Mouse (Mus musculus): ENCODE measurements around the gene Gcnt3. TPM values are rescaled to one million over a fixed set of nuclear protein-coding genes. Genes with fewer than 3 reads are reported as not detected.
"Not testable (repeated sequence)": the region's sequence is repeated elsewhere in the genome, so short reads cannot be mapped to it uniquely, and the experiment has no call there.

Gcnt3 gene
- polyA plus RNA-seq, 1 experiment from 2014 or later, result not detected

DNA sequence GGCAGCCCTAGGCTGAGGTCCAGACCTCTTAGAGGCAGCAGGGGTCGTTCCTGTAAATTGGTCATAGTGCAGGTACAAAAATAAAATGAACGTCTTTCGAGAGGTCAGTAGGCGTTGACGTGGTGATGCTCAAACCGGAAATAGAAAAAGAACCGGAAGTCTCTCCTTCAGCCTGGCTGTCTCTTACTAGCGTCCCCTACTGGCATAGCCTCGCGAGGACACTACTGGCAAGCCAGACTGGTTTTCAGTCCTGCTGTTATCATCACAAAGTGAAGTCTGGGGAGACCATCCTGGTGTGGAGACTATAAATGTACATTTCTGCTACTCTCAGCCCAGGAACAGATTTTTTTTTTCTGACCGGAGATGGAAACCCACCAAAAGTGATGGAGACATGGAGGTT is 2.7 kb upstream of the Gcnt3 start:
- no peaks in the 10 kb centered on the region for H3K4me1 ChIP-seq (replicated peaks)
- no peak for ATAC-seq

DNA sequence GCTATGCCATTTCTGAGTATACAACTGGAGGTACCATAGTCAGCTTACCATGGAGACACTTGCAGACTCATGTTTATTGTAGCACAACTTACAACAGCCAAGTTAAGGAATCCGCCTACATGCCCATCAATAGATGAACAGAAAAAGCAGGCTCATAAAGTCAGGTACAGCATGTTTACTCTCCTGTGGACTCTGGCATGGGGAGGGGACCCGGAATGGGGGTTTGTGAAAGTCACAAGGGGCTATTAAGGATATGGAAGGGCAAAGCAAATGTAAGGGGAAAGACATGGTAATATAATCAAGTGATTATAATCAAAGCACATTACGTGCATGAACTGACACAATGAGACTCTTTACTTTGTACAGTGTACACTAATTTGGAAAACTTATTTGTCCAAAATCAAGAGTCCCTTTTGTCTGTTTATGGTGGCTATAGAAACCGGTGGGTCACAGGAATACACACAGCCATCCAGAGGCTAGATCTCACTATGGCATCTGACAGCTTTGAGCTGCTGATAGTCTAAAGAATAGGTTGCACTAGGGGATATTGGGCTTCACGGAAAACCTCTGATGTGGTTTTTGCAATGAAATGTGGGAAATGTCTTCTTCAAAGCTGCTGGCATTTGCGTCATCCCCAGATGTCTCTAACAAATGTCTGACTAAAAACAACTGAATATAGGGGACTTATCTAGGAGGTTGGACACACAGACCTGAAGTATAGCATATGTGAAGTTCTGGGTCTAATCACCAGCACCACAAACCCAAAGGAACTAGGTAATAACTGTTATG is 1.9 kb upstream of the Gcnt3 start:
- H3K27ac ChIP-seq, result no peak overlapping the region
- 86% methylated on average over 6 of the region's 6 CpGs for WGBS
- no peaks in the 10 kb centered on the region for H3K4me1 ChIP-seq (replicated peaks)
- ATAC-seq, result no peak
- H3K4me3 ChIP-seq (replicated peaks), result no peak overlapping the region
- H3K9ac ChIP-seq (replicated peaks), result no peak overlapping the region
- H3K4me2 ChIP-seq (replicated peaks), result no peak overlapping the region
- no peaks in the 10 kb centered on the region for H3K27me3 ChIP-seq
- no peaks in the 10 kb centered on the region for H3K36me3 ChIP-seq
- no peaks in the 10 kb centered on the region for H3K9me3 ChIP-seq

More for the DNA sequence above, 2.7 kb upstream of the Gcnt3 start:
- WGBS, result 90% methylated on average over 11 of the region's 11 CpGs
- Histone ChIP-seq H3K4me3 (replicated peaks) (no peak overlapping the region), H3K4me2 (replicated peaks) (no peak overlapping the region), H3K36me3 (no peaks in the 10 kb centered on the region), H3K27me3 (no peaks in the 10 kb centered on the region), H3K9ac (replicated peaks) (no peak overlapping the region), H3K27ac (no peak overlapping the region), H3K9me3 (no peaks in the 10 kb centered on the region)

DNA sequence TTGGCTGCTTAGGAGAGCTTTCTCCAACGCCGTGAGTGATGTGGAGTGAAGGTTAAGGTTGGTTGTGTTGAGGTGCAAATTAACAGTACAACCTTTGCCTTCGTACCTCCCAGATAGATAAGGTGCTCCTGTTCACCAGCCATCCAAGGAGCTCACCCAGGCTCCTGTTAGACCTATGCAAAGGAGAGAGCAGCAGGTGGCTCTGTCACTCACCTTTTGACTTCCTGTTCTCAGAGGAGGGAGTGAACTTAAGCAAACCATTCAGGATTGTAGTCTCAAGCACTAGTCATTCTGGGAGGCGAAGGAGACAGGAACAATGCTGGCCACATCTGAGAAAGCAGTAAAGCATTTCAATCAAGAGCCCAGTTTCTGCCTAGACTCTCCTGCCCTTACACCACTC is 1.2 kb downstream of the Gcnt3 start:
- H3K27me3 ChIP-seq, result no peaks in the 10 kb centered on the region
- no peaks in the 10 kb centered on the region for H3K9me3 ChIP-seq
- no peak for ATAC-seq
- H3K4me1 ChIP-seq (replicated peaks), result no peaks in the 10 kb centered on the region
- no peak overlapping the region for H3K4me2 ChIP-seq (replicated peaks)
- H3K27ac ChIP-seq, result no peak overlapping the region
- WGBS, result 85% methylated on average over 4 of the region's 4 CpGs
- no peaks in the 10 kb centered on the region for H3K36me3 ChIP-seq
- H3K9ac ChIP-seq (replicated peaks), result no peak overlapping the region
- no peak overlapping the region for H3K4me3 ChIP-seq (replicated peaks)

DNA sequence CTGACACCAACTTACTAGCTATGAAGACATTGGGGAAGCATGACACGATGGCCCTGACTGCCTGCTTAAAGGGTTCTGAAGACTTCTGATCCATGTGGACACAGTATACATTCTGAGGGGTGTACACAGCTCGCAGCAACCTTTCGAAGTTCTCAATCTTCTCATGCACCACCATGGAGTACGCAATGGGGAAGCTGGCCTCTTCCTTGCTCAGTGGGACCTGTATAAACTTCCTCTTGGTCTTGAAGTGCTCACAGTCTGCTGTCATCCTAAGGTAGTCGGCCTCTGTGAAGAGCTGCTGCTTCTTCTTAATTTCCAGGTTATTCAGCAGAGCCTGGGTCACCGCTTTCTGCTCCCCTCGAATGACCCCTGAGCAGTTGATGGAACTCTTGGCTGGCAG is 3.2 kb downstream of the Gcnt3 start:
- Histone ChIP-seq H3K4me3 (replicated peaks) (no peak overlapping the region), H3K27ac (no peak overlapping the region), H3K36me3 (no peaks in the 10 kb centered on the region), H3K9me3 (no peaks in the 10 kb centered on the region), H3K4me1 (replicated peaks) (no peaks in the 10 kb centered on the region), H3K4me2 (replicated peaks) (no peak overlapping the region), H3K27me3 (no peaks in the 10 kb centered on the region), H3K9ac (replicated peaks) (no peak overlapping the region)
- no peak for ATAC-seq
- 92% methylated on average over 7 of the region's 7 CpGs for WGBS

DNA sequence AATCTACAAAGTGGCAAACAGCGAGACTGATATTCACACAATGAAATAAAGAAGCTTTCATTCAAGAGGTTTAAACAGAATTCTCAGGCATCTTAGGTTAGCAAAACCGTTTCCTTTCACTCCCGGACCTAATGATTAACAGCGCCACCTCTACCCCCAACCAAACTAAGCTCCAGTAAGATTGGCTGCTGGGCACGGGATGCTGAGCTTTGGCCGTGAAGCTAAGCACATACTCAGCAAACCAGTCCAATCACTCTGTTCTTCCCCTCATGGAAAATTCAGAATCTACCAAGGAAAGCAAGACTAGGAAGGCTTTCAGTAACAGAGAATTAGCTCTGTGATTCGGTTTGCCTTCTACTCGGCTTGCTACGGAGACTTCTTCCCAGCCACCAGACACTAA is 4.8 kb downstream of the Gcnt3 start:
- Histone ChIP-seq H3K27ac (no peak overlapping the region), H3K36me3 (no peaks in the 10 kb centered on the region), H3K4me3 (replicated peaks) (no peak overlapping the region), H3K27me3 (no peaks in the 10 kb centered on the region), H3K4me1 (replicated peaks) (no peaks in the 10 kb centered on the region), H3K4me2 (replicated peaks) (no peak overlapping the region), H3K9me3 (no peaks in the 10 kb centered on the region), H3K9ac (replicated peaks) (no peak overlapping the region)
- no peak for ATAC-seq
- 82% methylated on average over 9 of the region's 9 CpGs for WGBS

DNA sequence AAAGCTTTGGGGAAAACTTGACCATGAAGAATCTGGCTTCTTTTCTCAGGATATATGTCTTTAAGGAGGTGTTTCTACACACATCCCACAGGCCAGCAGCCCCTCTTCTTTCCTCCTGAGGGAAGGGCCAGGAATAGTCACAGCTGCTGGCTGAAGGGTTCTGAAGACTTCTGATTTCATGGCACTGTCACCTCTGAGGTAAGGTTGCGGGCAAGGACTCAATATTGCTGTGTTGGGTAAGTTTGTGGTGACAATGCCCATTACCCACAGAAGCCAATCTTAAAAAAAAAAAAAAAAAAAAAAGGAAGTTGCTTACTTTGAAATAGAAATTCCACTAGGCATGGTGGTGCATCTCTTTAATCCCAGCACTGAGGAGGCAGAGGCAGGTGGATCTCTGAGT is 5.7 kb downstream of the Gcnt3 start:
- Histone ChIP-seq H3K4me1 (replicated peaks) (no peaks in the 10 kb centered on the region), H3K4me2 (replicated peaks) (no peak overlapping the region), H3K27me3 (no peaks in the 10 kb centered on the region), H3K4me3 (replicated peaks) (no peak overlapping the region), H3K9me3 (no peaks in the 10 kb centered on the region), H3K27ac (no peak overlapping the region), H3K36me3 (no peaks in the 10 kb centered on the region), H3K9ac (replicated peaks) (no peak overlapping the region)
- no peak for ATAC-seq
- WGBS, result 81% methylated on average over 1 of the region's 1 CpGs

DNA sequence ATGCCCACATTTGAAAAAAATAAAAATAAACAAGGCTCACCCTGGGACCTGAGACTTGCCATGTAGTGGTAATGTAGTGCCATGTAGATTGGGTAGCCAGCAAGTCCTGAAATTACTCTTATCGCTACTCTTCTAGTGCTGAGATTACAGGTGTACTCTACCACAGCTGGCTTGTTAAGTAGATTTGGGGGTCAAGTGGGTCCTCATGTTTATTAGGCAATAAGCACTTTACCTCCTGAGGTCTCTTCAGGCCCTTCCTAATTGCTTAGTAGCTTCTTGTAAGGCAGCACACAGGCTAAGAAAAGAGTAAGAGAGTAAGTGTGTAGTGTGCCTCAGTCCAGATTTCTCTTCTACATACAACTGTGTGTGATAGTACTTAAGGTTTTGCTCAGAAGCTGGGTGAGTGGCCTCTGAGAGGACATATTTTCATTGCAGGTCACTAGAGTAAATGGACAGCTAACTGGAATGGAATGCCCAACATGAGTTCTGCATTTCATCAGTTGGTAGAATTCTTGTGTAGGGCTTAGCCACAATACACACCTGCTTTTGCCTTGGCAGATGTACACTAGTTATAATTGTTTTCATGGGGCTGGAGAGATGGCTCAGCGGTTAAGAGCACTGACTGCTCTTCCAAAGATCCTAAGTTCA is 12.4 kb downstream of the Gcnt3 start:
- Histone ChIP-seq H3K4me3 (replicated peaks) (no peak overlapping the region), H3K27ac (no peak overlapping the region), H3K9me3 (no peaks in the 10 kb centered on the region), H3K36me3 (peaks cover 5% of the 10 kb centered on the region; the same call in 1 of the 2 replicates), H3K4me1 (replicated peaks) (no peaks in the 10 kb centered on the region), H3K27me3 (no peaks in the 10 kb centered on the region), H3K4me2 (replicated peaks) (no peak overlapping the region), H3K9ac (replicated peaks) (no peak overlapping the region)
- WGBS, result 87% methylated on average over 2 of the region's 2 CpGs
- no peak for ATAC-seq

DNA sequence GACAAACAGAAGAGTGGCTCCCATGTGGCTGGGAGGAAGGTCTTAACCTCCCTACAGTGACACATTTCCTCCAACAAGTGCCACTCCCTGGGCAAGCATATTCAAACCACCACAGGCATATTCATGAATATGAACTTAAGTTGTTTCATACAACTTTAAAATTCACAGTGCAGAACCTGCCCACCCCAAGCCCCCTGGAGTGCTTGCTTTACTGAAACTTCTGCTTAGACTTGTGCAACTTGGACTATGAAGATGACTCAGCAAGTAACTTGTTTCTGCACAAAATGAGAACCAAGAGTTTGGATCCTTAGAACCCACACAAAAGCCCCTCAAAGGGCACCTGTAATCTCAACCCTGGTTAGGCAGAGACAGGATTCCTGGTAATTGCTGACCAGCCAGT is 13.2 kb downstream of the Gcnt3 start:
- H3K4me2 ChIP-seq (replicated peaks), result no peak overlapping the region
- no peaks in the 10 kb centered on the region for H3K9me3 ChIP-seq
- no peak overlapping the region for H3K4me3 ChIP-seq (replicated peaks)
- no peaks in the 10 kb centered on the region for H3K4me1 ChIP-seq (replicated peaks)
- no peaks in the 10 kb centered on the region for H3K27me3 ChIP-seq
- peaks cover 10% of the 10 kb centered on the region for H3K36me3 ChIP-seq
- ATAC-seq, result no peak
- H3K9ac ChIP-seq (replicated peaks), result no peak overlapping the region
- H3K27ac ChIP-seq, result no peak overlapping the region

DNA sequence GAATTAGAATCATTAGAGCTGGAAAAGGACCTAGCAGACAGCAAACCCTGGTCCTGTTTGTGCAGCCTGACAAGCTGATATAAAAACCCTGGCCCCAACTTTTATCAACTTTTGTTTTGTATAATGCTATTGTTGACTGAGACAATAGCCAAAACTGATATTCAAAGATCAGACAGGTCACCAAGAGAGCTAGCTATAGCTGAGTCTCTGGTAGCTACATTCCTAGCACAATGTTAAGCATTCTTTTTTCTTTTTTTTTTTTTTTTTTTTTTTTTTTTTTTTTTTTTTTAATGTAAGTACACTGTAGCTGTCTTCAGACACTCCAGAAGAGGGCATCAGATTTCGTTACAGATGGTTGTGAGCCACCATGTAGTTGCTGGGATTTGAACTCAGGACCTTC is 14.3 kb downstream of the Gcnt3 start:
- not testable (repeated sequence) for H3K4me1 ChIP-seq (replicated peaks); H3K27me3 ChIP-seq; H3K27ac ChIP-seq; H3K4me2 ChIP-seq (replicated peaks); H3K9ac ChIP-seq (replicated peaks); H3K9me3 ChIP-seq; ATAC-seq; H3K4me3 ChIP-seq (replicated peaks)
- H3K36me3 ChIP-seq, result peaks cover 14% of the 10 kb centered on the region
- 70% methylated on average over 1 of the region's 1 CpGs for WGBS

DNA sequence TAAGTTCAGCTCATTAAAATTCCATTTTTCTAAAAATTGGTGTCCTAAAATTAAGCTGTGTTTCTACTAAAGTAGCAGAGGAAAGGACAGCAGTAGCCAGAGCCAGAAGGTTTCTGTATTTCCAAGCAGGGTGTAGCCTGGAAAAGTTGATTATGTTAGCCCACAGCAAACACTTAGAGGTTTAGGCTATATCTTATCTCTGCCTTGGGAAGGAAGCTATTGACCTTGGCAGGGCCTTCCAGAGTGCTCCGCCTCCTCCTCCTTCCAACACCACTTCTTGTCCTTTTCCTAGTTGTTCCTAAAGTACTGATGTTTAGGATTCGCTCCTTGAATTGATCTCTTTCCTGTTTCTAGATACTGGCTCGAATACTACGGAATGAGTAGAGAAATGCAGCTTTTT is 15.8 kb downstream of the Gcnt3 start:
- 96% methylated on average over 4 of the region's 4 CpGs for WGBS
- H3K27me3 ChIP-seq, result no peaks in the 10 kb centered on the region
- no peak for ATAC-seq
- H3K4me2 ChIP-seq (replicated peaks), result no peak overlapping the region
- H3K4me1 ChIP-seq (replicated peaks), result no peaks in the 10 kb centered on the region
- no peaks in the 10 kb centered on the region for H3K9me3 ChIP-seq
- no peak overlapping the region for H3K4me3 ChIP-seq (replicated peaks)
- no peak overlapping the region for H3K27ac ChIP-seq
- peaks cover 15% of the 10 kb centered on the region for H3K36me3 ChIP-seq
- H3K9ac ChIP-seq (replicated peaks), result no peak overlapping the region

DNA sequence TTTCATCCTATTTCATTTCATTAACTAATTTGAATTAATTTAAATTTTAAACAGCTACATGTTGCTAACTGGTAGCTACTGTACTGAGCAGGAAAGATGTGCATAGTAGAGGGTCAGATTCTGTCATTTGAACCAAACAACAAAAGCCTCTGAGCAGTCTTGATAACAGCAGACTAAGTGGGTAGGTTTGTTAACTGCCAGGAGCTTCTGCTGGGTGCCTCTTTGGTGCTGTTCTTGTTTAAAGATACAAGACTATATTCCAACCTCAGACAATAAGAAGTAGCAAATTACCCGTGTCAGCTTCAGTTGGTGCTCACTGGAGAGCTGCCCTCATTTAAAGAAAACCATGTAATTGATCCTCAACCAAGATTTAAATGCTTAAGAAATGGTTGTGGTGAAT is 16.3 kb downstream of the Gcnt3 start:
- Histone ChIP-seq H3K27ac (no peak overlapping the region), H3K4me2 (replicated peaks) (no peak overlapping the region), H3K36me3 (peaks cover 20% of the 10 kb centered on the region), H3K9ac (replicated peaks) (no peak overlapping the region), H3K9me3 (no peaks in the 10 kb centered on the region), H3K27me3 (no peaks in the 10 kb centered on the region), H3K4me3 (replicated peaks) (no peak overlapping the region), H3K4me1 (replicated peaks) (no peaks in the 10 kb centered on the region)
- WGBS, result 79% methylated on average over 1 of the region's 1 CpGs
- no peak for ATAC-seq

DNA sequence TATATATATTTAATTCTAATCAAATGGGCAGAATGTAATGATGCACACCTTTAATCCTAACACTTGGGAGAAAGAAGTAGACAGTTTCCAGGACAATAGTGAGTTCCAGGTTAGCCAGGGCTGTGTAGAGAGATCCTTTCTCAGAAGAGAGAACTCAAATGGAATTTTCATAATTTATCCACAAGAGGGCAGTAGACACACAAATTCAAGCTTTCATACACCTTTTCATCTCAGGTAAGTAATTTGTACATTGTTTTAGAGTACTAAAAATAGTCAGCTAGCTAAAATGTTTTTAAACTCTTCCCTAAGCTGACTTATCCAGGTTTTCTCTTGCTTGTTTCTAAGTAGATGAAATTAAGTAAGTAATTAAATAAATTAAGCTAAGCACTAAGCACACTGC is 19.0 kb downstream of the Gcnt3 start:
- ATAC-seq, result no peak
- H3K4me2 ChIP-seq (replicated peaks), result no peak overlapping the region
- no peak overlapping the region for H3K27ac ChIP-seq
- peaks cover 8% of the 10 kb centered on the region for H3K4me1 ChIP-seq (replicated peaks)
- H3K27me3 ChIP-seq, result no peaks in the 10 kb centered on the region
- H3K9me3 ChIP-seq, result no peaks in the 10 kb centered on the region
- H3K9ac ChIP-seq (replicated peaks), result no peak overlapping the region
- no peak overlapping the region for H3K4me3 ChIP-seq (replicated peaks)
- peaks cover 20% of the 10 kb centered on the region for H3K36me3 ChIP-seq

DNA sequence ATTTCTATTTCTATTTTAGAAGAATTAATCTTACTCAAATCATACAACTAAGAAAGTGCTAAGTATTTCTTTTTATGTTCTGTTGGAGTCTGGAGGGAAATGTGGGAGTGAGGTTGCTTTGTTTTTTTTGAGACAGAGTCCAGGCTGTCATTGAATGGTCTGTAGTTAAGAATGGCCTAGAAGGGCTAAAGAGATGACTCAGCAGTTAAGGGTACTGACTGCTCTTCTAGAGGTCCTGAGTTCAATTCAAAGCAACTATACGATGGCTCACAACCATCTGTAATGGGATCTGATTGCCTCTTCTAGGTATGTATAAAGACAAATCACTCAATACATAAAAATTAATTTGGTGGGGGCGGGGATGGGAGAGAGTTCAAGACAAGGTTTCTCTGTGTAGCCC is 22.3 kb downstream of the Gcnt3 start:
- Histone ChIP-seq H3K4me3 (replicated peaks) (no peak overlapping the region), H3K27ac (no peak overlapping the region), H3K27me3 (no peaks in the 10 kb centered on the region), H3K9ac (replicated peaks) (no peak overlapping the region), H3K4me1 (replicated peaks) (peaks cover 22% of the 10 kb centered on the region), H3K36me3 (peaks cover 16% of the 10 kb centered on the region), H3K9me3 (no peaks in the 10 kb centered on the region), H3K4me2 (replicated peaks) (no peak overlapping the region)
- no peak for ATAC-seq
- WGBS, result 92% methylated on average over 2 of the region's 2 CpGs

Measured in midbrain, embryonic 13.5 days (tissue).